Mouse (Mus musculus) mouse trophoblast stem cell (cell line): Measurements from ENCODE around the gene Slc5a5.

Experiments
- in situ Hi-C, 2 experiments: fragments of 300-500 bp; cut with MseI, MboI; formaldehyde crosslinking; loops; 2 replicates in 1 of 2; 3 replicates in 1 of 2; pipeline ENCODE4 v1.15.1; 2025

The Slc5a5 gene

GRCm38 (mm10) chr8:70853863-70854262 lies 38.7 kb downstream of the Slc5a5 start:
- in situ Hi-C loops, result no loop called here

- in situ Hi-C loops, result no loop called here
Observed at GRCm38 (mm10) chr8:70852595-70853231, 39.8 kb downstream of the Slc5a5 start.

GRCm38 (mm10) chr8:70851837-70852236 lies 40.7 kb downstream of the Slc5a5 start:
- in situ Hi-C loops, result no loop called here

- in situ Hi-C loops, result no loop called here
Observed at GRCm38 (mm10) chr8:70850947-70851346, 41.6 kb downstream of the Slc5a5 start.

GRCm38 (mm10) chr8:70850132-70850845 lies 42.3 kb downstream of the Slc5a5 start:
- in situ Hi-C loops, result no loop called here

GRCm38 (mm10) chr8:70849333-70849990 lies 43.1 kb downstream of the Slc5a5 start:
- in situ Hi-C loops, result no loop called here

- in situ Hi-C loops, result no loop called here
Observed at GRCm38 (mm10) chr8:70846371-70847154, 46.0 kb downstream of the Slc5a5 start.

- in situ Hi-C loops, result no loop called here
Observed at GRCm38 (mm10) chr8:70845108-70845507, 47.4 kb downstream of the Slc5a5 start.

- in situ Hi-C loops, result no loop called here
Observed at GRCm38 (mm10) chr8:70844523-70844922, 48.0 kb downstream of the Slc5a5 start.

- in situ Hi-C loops, result no loop called here
Observed at GRCm38 (mm10) chr8:70843941-70844340, 48.6 kb downstream of the Slc5a5 start.

- in situ Hi-C loops, result no loop called here
Observed at GRCm38 (mm10) chr8:70843214-70843773, 49.3 kb downstream of the Slc5a5 start.

GRCm38 (mm10) chr8:70842484-70842883 lies 50.1 kb downstream of the Slc5a5 start:
- in situ Hi-C loops, result no loop called here

- in situ Hi-C loops, result no loop called here
Observed at GRCm38 (mm10) chr8:70841147-70842072, 51.1 kb downstream of the Slc5a5 start.

- in situ Hi-C loops, result no loop called here
Observed at GRCm38 (mm10) chr8:70840590-70840989, 52.0 kb downstream of the Slc5a5 start.

- in situ Hi-C loops, result no loop called here
Observed at GRCm38 (mm10) chr8:70839408-70840351, 52.9 kb downstream of the Slc5a5 start, which contains the start of gene Arrdc2. TSS of gene Arrdc2 (minus strand) at chr8:70839720.

- in situ Hi-C loops, result no loop called here
Observed at GRCm38 (mm10) chr8:70838654-70839407, 53.7 kb downstream of the Slc5a5 start.

GRCm38 (mm10) chr8:70836666-70837065 lies 55.9 kb downstream of the Slc5a5 start:
- in situ Hi-C loops, result no loop called here

- in situ Hi-C loops, result no loop called here
Observed at GRCm38 (mm10) chr8:70834071-70834470, 58.5 kb downstream of the Slc5a5 start.

- in situ Hi-C loops, result no loop called here
Observed at GRCm38 (mm10) chr8:70833520-70833919, 59.0 kb downstream of the Slc5a5 start.
